Mouse (Mus musculus) hindbrain, postnatal 0 days (tissue): ENCODE measurements around the gene Synrg. TPM values are rescaled to one million over a fixed set of nuclear protein-coding genes. Genes with fewer than 3 reads are reported as not detected.

Experiments
- ATAC-seq: fragments of 200-750 bp; cut with Nextera tagmentation; 2 replicates; pipeline ENCODE4 v1.8.0; 2017; ENCODE audit warnings: mild to moderate bottlenecking, moderate TSS enrichment, moderate library complexity
- DNase-seq: peaks from one replicate; pipeline ENCODE4 v3.0.0-alpha.2; 2015; ENCODE audit warnings: low spot score
- H3K27ac ChIP-seq: fragments of 300-500 bp; sonication (generic); 2 replicates; pipeline ENCODE4 v1.5.1; 2014; ENCODE audit warnings: mild to moderate bottlenecking
- H3K27me3 ChIP-seq: fragments of 300-500 bp; sonication (generic); 2 replicates; pipeline ENCODE4 v1.6.1; 2014; ENCODE audit warnings: low read length, mixed read lengths; ENCODE audit not compliant: insufficient read depth
- H3K36me3 ChIP-seq: fragments of 300-500 bp; sonication (generic); 2 replicates; pipeline ENCODE4 v1.6.1; 2014; ENCODE audit warnings: low read length, mixed read lengths; ENCODE audit not compliant: insufficient read depth
- H3K4me1 ChIP-seq: fragments of 300-500 bp; sonication (generic); 2 replicates; pipeline ENCODE4 v1.6.1; 2014; ENCODE audit warnings: antibody characterized with exemption, low read length, mixed read lengths; ENCODE audit not compliant: insufficient read depth
- H3K4me2 ChIP-seq: fragments of 300-500 bp; sonication (generic); 2 replicates; pipeline ENCODE4 v1.6.1; 2014; ENCODE audit warnings: low read depth, mild to moderate bottlenecking, low read length, moderate library complexity, mixed read lengths
- H3K4me3 ChIP-seq: fragments of 300-500 bp; sonication (generic); 2 replicates; pipeline ENCODE4 v1.5.1; 2014; ENCODE audit warnings: low read length
- H3K9ac ChIP-seq: fragments of 300-500 bp; sonication (generic); replicated peaks from 2 replicates; pipeline ENCODE4 v1.6.1; 2014; ENCODE audit warnings: mild to moderate bottlenecking, low read length, moderate library complexity, mixed read lengths
- H3K9me3 ChIP-seq: fragments of 300-500 bp; sonication (generic); 2 replicates; pipeline ENCODE4 v1.6.1; 2016; ENCODE audit warnings: low read length, mixed read lengths
- CTCF ChIP-seq: IDR thresholded peaks from 2 replicates; pipeline ENCODE4 v1.5.1; 2016; ENCODE audit warnings: antibody characterized with exemption, control low read depth, low read depth
- WGBS: fragments of 180-500 bp; shearing (Covaris S2); extraction: QIAGEN DNeasy Blood & Tissue Kit; methylation state at CpG from one replicate; pipeline ENCODE4 v1.1.7; 2014; 5-methylcytosine and 5-hydroxymethylcytosine counted together
- polyA plus RNA-seq: library from polyadenylated mRNA; unstranded; fragments of >200 nt; fragmentation: Nextera tagmentation; extraction: Ambion mirVana; gene quantifications from 2 replicates; pipeline ENCODE4 v1.2.1, GENCODE M21; 2015
- total RNA-seq: library from RNA; depleted of rRNA; stranded (reverse); fragments of >200 nt; gene quantifications from 2 replicates; pipeline ENCODE4 v1.2.3, GENCODE M21; 2014

The Synrg gene
- total and polyA plus RNA-seq, 2 experiments from 2014 or later, result 15.0 to 29.2 TPM

GRCm38 (mm10) chr11:83998993-83999392, 34.8 kb downstream of the Synrg start:
- Histone ChIP-seq H3K4me3 (no peak overlapping the region), H3K27ac (no peak overlapping the region), H3K9ac (no peak overlapping the region), H3K4me2 (no peak overlapping the region), H3K36me3 (peaks cover 75% of the 10 kb centered on the region), H3K9me3 (no peaks in the 10 kb centered on the region), H3K27me3 (no peaks in the 10 kb centered on the region), H3K4me1 (no peaks in the 10 kb centered on the region)
- DNase-seq, result no peak
- WGBS, result 84% methylated on average over 3 of the region's 3 CpGs
- no peak for TF ChIP-seq CTCF
- ATAC-seq, result no peak

DNA sequence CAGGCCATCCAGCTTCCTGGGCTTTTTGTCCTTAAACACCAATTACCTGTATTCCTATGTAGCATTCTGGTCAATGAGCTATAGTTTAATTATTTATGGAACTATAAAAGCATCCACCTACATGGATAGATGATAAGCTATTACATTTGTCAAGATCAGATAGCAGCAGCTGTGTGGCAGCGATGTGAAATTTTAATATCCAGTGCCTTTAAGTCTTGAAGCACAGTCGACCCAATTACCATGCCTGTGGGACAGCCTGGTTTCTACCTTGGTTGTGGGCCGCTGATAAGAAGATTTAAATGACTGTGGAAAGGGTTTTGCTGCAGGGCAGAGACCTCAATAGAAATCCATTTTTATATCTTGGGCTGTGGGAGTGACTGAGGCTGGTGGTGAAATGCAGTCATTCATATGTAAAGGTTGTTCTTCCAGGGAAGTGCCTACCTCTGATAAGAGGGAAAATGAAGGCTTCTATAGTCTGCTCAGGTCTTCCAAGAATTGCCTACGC, 35.2 kb downstream of the Synrg start:
- H3K4me2 ChIP-seq, result no peak overlapping the region
- ATAC-seq (0 out of 2 replicates have a peak, but pooled peaks have one; percentile 27), DNase-seq (no peak)
- no peaks in the 10 kb centered on the region for H3K27me3 ChIP-seq
- peaks cover 74% of the 10 kb centered on the region for H3K36me3 ChIP-seq
- 76% methylated on average over 4 of the region's 4 CpGs for WGBS
- H3K4me3 ChIP-seq, result no peak overlapping the region
- H3K9me3 ChIP-seq, result no peaks in the 10 kb centered on the region
- H3K9ac ChIP-seq, result no peak overlapping the region
- H3K4me1 ChIP-seq, result no peaks in the 10 kb centered on the region
- TF ChIP-seq CTCF, result no peak
- 0 out of 2 replicates have a peak overlapping the region, but pooled peaks have one; percentile 27 for H3K27ac ChIP-seq

DNA sequence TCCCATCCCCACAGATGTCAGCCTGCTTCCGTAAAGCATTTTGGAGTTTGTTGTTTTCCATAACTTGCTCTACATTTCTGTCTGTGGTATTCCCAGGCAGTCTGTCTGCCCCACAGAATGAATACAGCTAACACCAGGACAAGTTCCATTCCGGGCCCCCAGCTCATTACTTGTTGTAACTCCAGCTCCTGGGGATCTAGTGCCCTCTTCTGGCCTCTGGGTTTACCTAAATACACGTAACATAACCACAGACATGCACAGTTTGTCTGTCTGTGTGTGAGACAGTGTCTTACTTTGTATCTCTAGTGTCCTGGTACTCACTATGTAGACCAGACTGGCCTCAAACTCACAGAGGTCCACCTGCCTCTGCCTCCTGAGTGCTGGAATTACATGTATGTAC, 37.0 kb downstream of the Synrg start:
- peak; percentile 23 for TF ChIP-seq CTCF
- Histone ChIP-seq H3K4me3 (no peak overlapping the region), H3K4me1 (no peaks in the 10 kb centered on the region), H3K27me3 (no peaks in the 10 kb centered on the region), H3K9ac (no peak overlapping the region), H3K4me2 (no peak overlapping the region), H3K9me3 (no peaks in the 10 kb centered on the region), H3K27ac (no peak overlapping the region), H3K36me3 (peaks cover 64% of the 10 kb centered on the region)
- no peak for ATAC-seq
- 90% methylated on average over 3 of the region's 3 CpGs for WGBS
- DNase-seq, result no peak

- Histone ChIP-seq H3K9ac (no peak overlapping the region), H3K27ac (no peak overlapping the region), H3K4me1 (no peaks in the 10 kb centered on the region), H3K36me3 (peaks cover 48% of the 10 kb centered on the region), H3K4me2 (no peak overlapping the region), H3K27me3 (no peaks in the 10 kb centered on the region), H3K9me3 (no peaks in the 10 kb centered on the region), H3K4me3 (no peak overlapping the region)
- TF ChIP-seq CTCF, result no peak
- 74% methylated on average over 6 of the region's 6 CpGs for WGBS
- no peak for DNase-seq
- ATAC-seq, result no peak
These were observed 39.8 kb downstream of the Synrg start for GRCm38 (mm10) chr11:84003986-84004385.

GRCm38 (mm10) chr11:84009001-84009400, 44.8 kb downstream of the Synrg start:
- Histone ChIP-seq H3K9ac (no peak overlapping the region), H3K27me3 (no peaks in the 10 kb centered on the region), H3K4me3 (no peak overlapping the region), H3K36me3 (peaks cover 24% of the 10 kb centered on the region), H3K27ac (no peak overlapping the region), H3K4me1 (peaks cover 6% of the 10 kb centered on the region; the same call in 1 of the 2 replicates), H3K4me2 (no peak overlapping the region), H3K9me3 (no peaks in the 10 kb centered on the region)
- 78% methylated on average over 9 of the region's 9 CpGs for WGBS
- no peak for ATAC-seq
- peak; percentile 19; the same call in 1 of the 2 replicates for TF ChIP-seq CTCF
- DNase-seq, result no peak

- TF ChIP-seq CTCF, result no peak
- H3K27me3 ChIP-seq, result no peaks in the 10 kb centered on the region
- peaks cover 6% of the 10 kb centered on the region; the same call in 1 of the 2 replicates for H3K4me1 ChIP-seq
- H3K27ac ChIP-seq, result no peak overlapping the region
- H3K9me3 ChIP-seq, result no peaks in the 10 kb centered on the region
- ATAC-seq (no peak), DNase-seq (peak; percentile 10)
- peaks cover 12% of the 10 kb centered on the region for H3K36me3 ChIP-seq
- H3K4me2 ChIP-seq, result no peak overlapping the region
- no peak overlapping the region for H3K4me3 ChIP-seq
- 45% methylated on average over 9 of the region's 9 CpGs for WGBS
- H3K9ac ChIP-seq, result no peak overlapping the region
These were observed 46.2 kb downstream of the Synrg start for GRCm38 (mm10) chr11:84010411-84010810.

DNA sequence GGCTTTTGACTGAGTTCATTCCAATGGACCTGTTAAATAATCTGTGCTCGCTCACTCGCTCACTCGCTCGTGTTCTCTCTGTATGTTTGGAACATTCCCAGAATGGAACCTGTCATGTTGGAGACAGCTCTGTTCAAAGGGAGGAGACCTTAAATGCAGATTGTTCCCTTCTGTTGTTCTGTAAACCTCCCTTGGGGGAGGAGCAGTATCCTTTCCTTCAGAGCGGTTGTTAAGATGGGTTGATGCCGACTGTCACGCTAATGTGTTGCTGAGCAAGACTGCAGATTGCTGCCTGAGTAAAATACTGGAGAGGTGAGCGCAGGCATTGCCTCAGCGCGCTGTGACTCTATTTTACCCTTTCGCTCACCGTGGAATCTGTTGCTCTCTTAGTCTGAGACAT, 46.8 kb downstream of the Synrg start:
- 0 out of 2 replicates have a peak overlapping the region, but pooled peaks have one; percentile 18 for H3K9ac ChIP-seq
- ATAC-seq (no peak), DNase-seq (peak; percentile 32)
- H3K9me3 ChIP-seq, result no peaks in the 10 kb centered on the region
- peak overlapping the region; percentile 14 for H3K4me2 ChIP-seq
- no peak overlapping the region for H3K4me3 ChIP-seq
- peaks cover 12% of the 10 kb centered on the region for H3K36me3 ChIP-seq
- TF ChIP-seq CTCF, result no peak
- no peak overlapping the region for H3K27ac ChIP-seq
- H3K4me1 ChIP-seq, result peaks cover 6% of the 10 kb centered on the region; the same call in 1 of the 2 replicates
- H3K27me3 ChIP-seq, result no peaks in the 10 kb centered on the region
- WGBS, result 26% methylated on average over 12 of the region's 12 CpGs
